Mouse (Mus musculus): ENCODE data around the gene Dab1.

The Dab1 gene

DNA sequence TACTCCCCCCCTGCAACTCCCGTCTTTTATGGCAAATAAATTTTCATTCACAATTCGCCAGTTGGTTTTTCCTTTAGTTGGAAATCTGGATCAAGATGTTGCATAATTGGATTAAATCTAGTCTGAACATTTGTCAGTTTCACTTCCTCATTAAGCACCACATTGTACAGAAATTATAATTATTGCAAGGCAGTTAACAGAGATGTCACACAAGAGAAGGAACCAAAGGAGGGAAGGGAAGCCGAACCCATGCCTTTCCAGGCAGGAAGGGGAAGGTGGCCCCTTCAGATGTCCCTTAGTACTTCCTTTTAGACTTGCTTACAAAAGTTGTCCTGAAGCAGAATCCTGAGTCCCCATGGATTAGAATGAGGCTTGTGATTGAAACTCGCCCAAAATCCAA lies 1078.5 kb downstream of the Dab1 start:
- no peak for DNase-seq

DNA sequence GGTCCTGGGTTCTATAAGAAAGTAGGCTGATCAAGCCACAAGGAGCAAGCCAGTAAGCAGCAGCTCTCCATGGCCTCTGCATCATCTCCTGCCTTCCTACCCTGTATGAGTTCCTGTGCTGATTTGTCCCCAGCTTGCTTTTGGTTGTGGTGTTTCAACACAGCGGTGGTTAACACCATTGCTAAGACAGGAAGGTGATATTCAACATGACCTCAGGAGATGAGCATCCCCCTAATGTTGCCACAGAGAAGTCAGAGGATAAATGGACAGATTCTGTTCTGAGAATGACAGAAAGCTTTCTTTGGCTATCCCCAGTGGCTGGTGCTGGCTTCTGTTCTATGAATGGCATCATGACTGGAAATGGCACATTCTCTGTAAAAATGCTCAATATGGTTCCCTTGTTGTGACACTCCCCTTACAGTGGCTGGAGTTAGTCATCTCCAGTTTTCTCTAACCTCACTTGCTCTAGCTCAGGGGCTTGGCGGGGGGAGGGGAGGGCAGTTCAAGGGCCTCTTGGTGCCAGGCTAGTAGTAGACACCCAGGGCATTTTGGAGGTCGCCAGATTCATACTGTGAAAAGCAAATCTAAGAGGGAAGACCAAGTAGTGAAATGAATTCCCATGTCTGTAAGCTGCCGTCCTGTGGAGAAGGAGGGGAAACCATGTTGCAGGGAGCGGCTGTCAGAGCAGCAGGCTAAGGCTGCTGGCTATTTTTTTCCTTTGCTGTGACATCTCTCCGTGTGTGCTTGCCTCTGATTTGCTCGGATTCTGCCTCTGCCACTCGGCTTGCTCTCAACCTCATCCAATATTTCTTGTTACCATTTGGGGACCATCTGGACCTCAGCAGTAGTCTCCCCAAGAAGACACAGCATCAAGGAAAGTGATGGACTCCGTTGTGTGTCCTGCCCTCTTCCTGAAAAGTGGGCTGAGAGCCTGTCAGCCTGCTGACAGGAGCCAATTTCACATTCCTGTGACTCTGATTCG lies 1086.8 kb downstream of the Dab1 start:
- DNase-seq = peak; percentile 58

DNA sequence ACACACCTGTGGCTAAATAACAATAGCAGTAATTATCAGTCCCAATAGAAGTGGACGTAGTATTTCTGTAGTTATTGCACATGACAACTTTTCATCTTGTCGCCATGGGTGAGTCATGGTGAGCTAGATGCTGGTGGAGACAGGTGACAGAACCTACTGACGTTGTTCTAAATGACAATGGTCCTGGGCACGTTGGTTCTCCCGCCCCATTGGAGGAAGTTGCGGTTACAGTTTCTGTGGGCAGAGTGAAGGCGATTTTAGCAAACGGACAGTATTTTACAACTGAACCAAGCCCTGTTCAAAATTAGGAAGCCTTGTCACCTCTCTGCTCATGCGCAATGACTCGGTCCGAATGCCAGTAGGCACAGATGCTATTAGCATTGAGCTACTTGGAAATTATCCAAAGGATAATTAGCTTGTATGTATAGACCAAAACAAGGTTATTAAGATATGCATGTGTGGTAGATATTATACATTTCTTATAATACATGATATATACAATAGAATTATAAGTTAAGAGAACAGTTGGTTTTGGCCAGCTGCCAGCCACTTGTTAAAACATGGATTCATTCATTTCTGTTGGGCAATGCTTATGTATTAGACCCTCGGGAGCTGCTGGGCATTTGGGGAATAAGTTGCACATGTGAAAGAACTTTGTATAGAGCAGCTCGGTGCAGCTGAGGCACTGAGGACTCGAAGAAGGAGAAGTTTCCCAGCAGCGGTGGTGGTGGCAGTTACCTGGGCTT lies 1093.4 kb downstream of the Dab1 start:
- DNase-seq = no peak

DNA sequence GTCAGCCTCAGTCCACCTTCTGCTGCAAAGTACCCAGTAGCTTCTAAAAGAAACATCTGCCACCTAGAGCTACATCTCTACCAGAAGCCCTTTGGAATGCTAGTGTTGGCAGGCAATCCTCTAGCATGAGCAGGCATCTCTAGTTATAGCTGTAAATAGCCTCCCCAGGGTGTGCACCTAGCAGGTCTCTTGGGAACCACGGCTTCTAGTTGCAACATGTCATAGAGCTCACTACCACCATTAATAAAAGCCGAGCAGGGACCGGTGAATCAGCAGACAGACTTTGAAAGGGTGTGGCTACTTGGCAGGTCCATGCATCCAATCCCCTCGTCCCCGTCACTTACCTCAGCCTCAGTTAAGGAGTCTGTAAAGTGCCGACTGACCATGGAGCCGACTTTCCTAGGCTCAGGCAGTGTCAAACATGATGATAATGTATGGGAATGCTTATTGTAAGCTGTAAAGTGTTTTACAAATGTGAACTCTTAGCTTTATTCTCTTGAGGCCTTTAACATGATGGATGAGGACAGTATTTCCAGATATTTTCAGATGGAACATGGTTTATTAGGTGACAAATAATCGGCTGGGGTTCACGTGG lies 1095.9 kb downstream of the Dab1 start:
- DNase-seq = no peak

DNA sequence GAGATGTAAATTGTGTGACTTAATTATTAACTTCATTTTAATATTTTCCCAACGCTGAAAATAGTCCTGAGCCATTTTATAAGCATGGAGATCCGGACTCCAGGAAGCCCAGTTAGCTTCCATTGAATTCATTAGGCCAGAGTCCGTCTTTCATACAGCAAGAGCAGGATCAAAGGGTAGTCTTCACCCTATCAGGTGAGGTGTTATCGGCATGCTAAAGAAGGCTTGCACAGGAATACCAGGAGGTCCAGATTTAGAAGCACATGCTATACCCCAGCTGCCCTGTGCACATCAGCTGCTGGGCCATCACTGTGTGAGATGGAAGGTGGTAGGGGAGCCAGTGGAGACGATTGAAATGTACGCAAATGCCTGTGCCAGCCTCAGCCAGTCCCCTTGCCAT lies 1096.7 kb downstream of the Dab1 start:
- DNase-seq = no peak

DNA sequence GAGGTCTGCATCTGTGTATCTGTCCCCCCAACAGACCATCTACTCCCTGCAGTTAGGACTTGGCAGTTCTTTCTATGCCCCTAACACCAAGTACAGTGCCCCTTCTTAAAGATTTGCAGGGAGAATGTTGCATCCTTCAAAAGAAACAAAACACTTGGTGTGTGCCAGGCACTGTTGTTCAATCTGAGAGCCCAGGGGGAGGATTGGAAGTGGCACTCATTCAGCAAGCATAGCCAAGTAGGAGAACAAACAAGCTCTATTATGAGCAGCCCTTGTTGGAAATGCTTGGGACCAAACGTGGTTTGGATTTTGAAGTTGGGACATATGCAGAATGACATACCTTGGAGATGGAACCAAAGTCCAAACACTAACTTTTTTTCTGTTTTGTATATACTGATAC lies 1097.3 kb downstream of the Dab1 start:
- DNase-seq = no peak

DNA sequence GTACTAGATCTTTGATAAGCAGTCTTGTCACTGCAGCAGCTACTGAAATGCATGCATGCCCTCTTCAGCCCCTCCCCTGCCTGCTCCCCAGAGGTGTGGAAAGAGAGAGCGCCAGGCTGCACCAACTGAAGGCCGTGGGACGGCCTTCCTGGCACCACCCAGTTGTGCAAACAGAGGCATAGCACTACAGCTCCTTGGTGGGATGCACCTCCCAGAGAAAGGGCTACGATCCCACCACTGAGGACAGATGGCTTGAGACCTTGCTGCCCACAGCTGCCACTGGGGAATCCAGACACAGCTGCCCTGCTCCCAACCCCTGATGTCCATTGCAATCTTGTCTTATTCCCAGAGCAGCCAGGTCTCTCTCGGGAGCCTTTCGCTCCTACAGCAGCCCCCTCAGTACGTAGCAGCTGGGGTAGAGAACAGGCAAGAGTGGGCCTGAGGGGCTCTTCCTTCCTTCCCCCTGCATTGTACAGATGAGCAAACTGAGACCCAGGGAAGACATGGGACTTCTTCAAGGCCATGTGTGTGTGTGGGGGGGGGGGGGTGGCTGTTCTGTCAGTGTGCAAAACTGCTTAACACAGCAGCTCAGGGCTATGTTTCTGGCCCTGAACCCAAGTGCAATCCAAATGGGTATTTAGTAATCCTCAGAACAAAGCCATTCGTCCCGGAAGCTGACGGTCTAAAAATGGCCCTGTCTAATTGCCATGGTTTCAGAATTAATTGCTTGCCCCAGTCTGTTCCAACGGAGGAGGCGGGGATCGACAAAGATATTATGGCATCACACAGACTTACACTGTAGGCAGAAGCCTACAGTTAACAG lies 1100.0 kb downstream of the Dab1 start:
- DNase-seq = no peak

DNA sequence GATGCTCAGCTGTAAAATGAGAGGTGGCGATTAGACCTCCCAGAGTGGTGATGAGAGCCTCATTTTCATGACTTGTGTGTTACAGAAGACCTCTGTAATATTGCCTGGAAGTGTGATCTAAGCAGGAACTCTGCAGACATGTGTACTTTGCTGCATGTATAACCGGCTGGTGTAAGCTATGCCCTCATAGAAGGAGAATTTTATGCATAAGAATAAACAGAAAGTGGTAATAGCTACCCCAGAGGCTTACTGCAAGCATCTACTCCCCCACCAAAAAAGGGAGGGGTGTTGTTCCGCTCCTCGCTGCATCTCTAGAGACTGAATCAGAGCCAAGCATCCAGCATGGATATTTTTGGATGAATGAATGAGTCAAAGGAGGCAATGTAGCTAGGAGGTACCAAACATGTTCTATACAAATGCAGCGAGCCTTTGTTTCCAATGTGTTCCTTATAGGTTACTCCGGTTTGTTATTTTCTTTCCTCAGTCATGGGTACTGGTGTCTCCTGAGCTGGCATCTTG lies 1104.4 kb downstream of the Dab1 start:
- no peak for DNase-seq

DNA sequence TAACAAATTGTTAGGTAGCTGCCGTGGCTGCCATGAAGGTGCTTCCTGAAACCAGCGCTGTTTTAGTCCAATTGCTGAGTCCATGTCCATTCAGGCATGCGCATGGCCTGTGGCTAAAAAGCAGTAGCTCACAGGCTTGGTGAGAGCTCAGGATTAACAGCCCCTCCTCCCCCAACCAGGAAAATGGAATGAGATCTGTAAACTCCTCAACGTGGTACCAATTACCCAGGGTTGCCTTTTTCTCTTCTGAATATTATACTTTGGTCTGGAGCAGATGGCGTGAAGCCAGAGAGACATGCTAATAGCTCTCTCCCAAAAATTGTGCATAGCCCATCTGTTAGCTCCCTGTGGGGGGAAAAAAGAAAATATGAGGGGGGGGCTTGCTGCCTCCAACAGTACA lies 1105.1 kb downstream of the Dab1 start:
- no peak for DNase-seq

DNA sequence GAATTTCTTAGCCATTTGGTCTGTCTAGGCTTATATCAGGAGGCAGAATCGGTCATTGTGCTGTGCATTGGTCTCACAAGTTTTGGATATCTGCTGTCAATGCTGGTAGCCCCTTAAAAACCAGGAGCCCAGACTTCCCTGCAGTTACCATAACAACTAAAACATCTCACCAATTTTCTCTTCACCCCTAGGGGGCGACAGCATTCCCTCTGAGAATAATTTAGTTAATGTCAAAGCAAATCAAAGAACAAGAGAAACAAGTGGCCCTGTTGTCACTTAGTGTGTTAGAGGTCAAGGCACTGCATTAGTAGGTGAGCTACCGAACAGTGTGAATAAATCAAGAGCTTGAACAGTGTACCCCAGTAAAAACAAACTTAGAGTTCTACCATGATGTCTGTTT lies 1106.5 kb downstream of the Dab1 start:
- no peak for DNase-seq

DNA sequence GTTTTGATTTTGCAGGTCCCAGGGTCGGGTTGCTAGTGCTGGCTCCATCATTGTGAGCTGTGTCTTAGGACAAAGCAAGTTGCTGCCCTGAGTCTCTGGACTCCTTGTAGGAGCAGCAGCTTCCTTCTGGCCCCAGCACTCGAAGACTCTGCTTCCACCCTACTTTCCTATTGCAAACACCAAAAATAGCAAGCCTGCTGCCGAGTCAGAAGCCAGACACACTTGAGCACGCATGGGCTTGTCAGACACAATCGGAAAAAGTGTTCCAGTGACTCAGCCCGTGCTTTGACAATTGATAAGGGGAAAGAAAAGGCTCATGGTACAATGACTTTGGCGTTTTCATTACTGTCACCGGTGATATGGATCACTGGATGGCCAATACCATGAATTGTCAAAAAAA lies 1110.0 kb downstream of the Dab1 start:
- DNase-seq = no peak

DNA sequence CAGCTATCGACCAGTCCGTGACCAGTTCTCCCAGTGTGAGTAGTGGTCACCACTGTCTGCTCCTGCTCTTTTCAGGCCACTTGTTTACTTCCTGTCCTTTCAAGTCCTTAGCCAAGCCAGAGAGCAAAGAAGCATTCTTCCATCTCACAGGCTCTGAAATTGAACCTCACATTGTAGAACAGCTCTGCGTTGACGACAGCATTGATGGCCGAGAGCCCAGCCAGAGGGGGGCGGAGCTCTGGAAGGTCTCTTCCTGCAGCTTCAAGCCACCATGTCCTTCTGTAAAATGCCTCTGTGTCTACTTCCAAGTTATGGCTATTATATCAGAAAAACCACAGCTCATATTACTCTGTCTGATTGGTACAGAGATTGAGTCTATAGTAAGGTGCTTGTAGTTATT lies 1127.3 kb downstream of the Dab1 start:
- no peak for DNase-seq

DNA sequence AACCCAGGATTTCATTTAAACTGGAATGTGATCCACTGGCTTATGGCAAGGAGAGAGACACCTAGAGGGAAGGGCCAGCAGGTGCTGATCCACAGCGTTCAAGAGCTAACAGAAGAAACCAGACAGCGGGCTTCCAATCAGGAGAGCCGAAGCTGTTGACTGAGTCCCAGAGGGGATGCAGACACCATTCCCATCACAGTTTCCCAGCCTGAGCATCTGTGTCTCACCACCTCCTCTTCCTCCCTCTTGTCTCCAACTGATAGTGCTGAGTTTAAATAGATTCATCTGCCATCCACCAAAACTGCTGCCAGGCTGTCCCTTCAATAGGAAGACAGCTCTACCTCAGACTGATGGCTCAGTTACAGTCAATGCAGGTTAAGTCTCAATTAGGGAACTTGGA lies 1134.9 kb downstream of the Dab1 start:
- no peak for DNase-seq

DNA sequence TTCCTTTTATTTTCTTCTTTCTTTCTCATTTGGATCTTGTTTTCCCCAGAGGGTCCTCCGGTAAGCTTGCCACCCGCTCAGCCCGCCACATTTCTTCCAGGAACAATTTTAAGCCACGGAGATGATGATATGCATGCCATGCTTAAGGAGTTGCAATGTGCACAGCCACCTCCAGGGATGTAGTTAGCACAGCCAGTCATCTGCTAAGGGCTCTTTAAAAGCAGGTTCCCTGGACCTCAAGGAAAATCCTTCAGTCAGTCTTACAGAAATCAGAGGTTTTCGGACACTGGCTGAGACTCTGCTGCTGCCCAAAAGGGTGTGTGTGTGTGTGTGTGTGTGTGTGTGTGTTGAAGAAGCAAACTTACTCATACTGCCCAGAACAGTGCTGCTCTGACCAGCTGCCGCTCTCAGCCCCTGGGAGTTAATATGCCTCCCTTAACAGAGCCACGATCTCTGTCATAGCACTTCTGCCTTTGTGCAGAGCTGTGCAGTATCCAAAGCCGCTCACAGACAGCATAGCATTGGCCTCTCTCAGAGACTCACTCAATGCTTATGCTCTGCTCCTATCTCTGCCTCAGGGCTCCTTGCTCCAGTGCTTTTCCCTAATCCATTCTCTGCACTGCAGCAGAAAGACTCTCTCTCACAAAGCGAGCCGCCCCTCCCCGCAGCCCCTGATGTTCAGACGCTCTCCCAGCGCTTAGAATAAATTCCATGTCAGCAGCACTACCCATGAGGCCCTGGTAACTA lies 1141.9 kb downstream of the Dab1 start:
- DNase-seq = no peak

DNA sequence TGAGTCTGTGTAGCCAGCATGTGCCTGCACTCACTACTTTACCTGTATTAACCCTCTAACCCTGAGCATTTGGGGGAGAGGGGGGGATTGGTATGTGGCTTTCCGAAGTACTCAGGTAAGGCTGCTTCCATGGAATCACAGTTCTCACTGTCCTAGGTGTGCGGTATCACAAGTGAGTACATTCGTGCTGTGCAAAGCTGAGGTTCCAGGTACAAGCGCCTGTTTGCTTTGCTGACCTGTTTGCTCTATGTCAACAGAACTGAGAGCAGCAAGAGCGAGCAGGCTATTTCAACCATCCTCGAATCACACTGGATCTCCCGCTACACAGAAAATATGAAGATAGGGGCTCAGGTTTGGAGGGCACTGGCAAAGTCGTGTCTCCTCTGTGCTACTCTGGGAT lies 1146.9 kb downstream of the Dab1 start, which contains the start of gene C8b:
TSS of gene C8b (plus strand) at position 253 of the 400 bp plus-strand sequence.
- no peak for DNase-seq

DNA sequence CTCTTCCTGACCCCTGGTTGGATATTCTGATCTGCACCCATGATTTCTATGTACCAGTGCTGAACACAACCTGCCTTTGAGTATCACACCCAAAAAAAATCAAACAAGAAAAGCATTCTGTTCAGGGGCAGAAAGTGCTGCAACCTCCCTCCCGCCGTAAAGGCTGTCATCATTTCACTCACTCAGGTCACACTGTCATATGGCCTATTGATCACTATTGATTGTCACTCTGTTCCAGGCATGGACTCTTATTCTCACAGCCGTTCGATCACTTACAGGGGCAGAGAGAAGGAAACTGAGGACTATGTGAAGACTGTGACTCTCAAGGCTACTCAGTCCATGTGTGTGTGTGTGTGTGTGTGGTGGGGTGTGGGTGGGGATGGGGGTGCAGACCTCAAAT lies 1149.0 kb downstream of the Dab1 start:
- no peak for DNase-seq

DNA sequence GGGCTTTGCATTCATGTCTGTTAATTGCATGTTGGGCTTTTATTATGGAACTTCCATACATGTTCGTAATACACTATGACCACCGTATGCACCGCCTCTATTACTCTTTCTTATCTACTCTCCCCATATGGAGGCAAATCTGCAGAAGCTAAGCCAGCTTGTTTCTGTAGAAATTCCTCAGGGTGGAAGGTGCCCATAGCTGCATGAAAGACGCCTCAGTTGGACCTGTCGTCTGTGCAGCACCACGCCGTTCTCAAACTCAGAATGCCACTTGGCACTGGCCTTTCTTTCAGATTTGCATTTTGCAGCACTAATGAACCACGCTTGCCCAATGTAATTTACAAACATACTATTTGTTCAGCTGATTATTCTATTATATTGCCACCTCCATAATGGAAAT lies 1150.4 kb downstream of the Dab1 start:
- no peak for DNase-seq

DNA sequence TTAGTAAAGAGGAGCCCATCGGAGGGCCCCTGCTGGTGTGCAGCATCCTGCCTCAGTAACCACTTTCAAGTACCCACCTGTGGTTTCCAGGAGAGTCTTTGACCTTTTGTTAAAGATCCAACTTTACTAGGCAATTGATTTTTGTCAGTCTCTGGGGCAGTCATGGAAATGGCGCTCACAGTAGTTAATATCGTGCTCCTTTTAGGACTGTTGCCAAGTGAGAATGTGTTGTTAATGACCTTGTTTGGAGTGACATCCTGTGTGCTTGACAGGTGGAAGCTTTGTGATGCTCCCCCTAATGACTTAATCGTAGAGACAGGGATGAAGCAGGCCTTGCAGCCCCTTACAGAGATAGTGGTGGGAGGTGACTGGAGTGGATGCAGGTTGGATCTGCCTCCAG lies 1151.2 kb downstream of the Dab1 start:
- DNase-seq = no peak

DNA sequence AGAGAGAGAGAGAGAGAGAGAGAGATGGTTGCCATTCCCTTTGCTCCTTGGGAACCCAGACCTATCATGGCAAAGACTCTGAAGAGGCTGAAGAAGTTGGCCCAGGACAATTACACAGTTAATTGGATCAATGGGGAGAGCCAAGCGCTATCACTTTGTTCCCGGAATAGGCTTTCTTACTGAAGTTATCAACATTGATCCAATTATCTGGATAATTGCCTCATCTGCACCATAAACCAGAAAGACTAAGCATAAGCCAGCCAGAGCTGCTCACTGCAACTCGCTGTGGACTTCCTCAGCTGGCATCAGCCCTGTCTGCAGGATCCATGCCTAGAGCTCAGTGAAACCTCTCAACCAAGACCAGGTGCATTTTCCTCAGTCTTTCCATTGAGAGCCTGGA lies 1156.4 kb downstream of the Dab1 start:
- no peak for DNase-seq

DNA sequence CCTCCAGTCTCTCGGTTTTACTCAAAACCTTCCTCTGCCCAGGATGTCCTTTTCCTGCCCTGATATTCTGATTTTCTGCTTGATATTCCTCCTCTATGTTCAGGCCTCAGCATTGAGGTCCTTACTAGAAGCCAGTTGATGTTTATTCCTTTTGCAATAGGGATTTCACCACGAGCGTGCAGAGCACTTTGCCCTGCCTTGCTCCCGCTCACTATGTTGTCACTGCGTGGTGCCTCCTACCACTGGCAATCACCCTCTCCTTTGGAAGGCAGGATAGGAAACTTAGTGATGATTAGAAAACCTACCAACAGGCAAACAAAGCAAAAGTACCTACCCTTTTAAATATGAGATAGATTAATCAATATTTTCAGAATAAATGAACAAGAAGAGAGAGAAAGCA lies 1160.3 kb downstream of the Dab1 start:
- DNase-seq = no peak

DNA sequence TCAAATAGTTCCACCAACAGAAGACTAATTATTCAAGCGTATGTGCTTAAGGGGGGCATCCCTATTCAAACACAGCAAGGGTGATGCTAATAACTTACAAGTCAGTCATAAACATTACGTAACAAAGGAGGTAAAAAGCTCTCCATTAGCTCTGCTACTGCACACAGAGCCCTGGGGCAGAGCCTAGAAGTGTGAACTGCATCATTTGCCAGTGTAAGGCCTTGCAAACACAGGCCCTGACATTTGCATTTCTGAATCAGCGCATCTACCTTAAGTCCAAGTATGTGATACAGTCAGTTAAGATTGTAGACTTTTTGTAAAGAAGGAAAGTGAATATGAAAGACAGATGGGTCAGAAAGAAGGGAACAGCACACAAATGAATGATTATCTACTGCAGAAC lies 1162.3 kb downstream of the Dab1 start:
- no peak for DNase-seq

DNA sequence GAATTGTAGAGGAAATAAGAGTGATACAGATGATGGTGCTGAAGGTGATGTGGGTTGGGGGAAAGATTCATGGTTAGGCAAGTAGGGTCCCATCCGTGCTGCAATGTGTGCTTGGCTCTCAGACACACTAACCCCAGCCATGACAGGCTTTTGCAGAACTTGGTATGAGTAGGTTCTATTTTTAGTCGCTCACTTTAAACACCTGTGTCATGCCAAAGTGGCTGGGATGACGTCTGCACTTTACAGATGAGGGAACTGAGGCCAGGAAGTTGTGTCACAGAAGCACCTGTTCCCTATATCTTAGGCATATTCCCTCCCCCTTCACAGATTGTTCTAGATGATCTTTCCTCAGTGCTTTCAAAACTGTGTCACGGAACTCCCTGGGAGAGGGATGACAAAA lies 1163.2 kb downstream of the Dab1 start:
- DNase-seq = no peak

Measured in cerebellum, adult 11 months (tissue).